Comparison of ENCODE assay signal across 10 mouse cellular contexts in the genomic region with DNA sequence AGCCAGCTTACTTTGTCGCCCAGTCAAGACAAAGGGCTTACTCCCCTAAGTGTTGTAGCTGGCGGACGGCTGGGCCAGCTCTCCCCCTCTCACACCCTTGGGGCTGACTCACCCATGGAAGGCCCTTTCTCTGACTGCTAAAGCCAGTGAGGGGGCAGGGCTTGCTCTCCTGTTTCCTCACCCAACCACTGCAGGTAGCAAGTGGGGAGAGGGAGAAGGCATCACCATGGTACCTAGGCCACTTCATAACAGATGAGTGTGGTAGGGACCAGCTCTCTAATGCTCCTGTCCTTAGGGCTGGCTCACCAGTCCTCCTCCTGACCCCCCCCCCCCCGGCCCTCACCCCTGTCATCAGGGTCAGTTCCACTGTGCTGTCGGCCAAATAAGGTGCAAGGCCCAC.
"Had no signal": no experiment of that assay in that cellular context is flagged by ENCODE, and none has a peak within 500 bp of the region (broad histone marks: within the 10 kb centered on the region; RNA-seq: fewer than 3 reads in every experiment).

No protein-coding gene starts in this region.

- H3K4me2 ChIP-seq: liver, embryonic 12.5 days; lung, embryonic 14.5 days; midbrain, embryonic 15.5 days; neural tube, embryonic 13.5 days had no signal

- ATAC-seq: liver, embryonic 12.5 days; midbrain, embryonic 15.5 days had no signal

- H3K27ac ChIP-seq: liver, embryonic 12.5 days; midbrain, embryonic 15.5 days; neural tube, embryonic 13.5 days had no signal

- H3K36me3 ChIP-seq: liver, embryonic 12.5 days; midbrain, embryonic 15.5 days; neural tube, embryonic 13.5 days had no signal

- H3K9ac ChIP-seq: liver, embryonic 12.5 days; lung, embryonic 14.5 days; midbrain, embryonic 15.5 days; neural tube, embryonic 13.5 days had no signal

- H3K27me3 ChIP-seq: liver, embryonic 12.5 days; midbrain, embryonic 15.5 days; neural tube, embryonic 13.5 days had no signal

- H3K9me3 ChIP-seq: liver, embryonic 12.5 days; midbrain, embryonic 15.5 days; neural tube, embryonic 13.5 days had no signal

- H3K4me3 ChIP-seq: liver, embryonic 12.5 days; midbrain, embryonic 15.5 days; neural tube, embryonic 13.5 days had no signal

- DNase-seq: kidney, adult 11 months; kidney, adult 9 months; kidney, postnatal 10 days; left cerebral cortex, postnatal 4 days; lung, embryonic 14.5 days; thymus, adult 2 months; thymus, postnatal 25 days had no signal

- H3K4me1 ChIP-seq: liver, embryonic 12.5 days; midbrain, embryonic 15.5 days; neural tube, embryonic 13.5 days had no signal
